Mouse (Mus musculus): Measurements from ENCODE around the gene Frrs1.

Gene Frrs1

DNA sequence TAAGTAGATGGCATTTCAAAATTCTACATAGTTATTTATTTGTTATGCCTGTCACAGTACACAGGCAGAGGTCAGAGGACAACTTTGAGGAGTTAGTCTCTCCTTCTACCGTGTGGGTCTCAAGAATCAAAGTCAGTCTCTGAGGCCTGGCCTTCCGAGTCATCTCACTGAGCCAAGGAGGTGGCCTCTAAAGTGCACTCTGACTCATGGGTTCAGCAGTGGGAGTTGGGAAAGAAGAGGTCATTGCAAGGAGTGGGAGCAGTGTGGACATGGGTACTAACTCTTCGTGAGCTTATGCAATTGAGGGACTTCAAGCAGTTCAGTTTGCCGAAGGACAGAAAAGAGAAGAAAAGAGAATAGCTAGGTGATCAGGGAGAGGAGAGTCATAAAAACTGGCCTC, 10.3 kb upstream of the Frrs1 start:
- no peak for DNase-seq

DNA sequence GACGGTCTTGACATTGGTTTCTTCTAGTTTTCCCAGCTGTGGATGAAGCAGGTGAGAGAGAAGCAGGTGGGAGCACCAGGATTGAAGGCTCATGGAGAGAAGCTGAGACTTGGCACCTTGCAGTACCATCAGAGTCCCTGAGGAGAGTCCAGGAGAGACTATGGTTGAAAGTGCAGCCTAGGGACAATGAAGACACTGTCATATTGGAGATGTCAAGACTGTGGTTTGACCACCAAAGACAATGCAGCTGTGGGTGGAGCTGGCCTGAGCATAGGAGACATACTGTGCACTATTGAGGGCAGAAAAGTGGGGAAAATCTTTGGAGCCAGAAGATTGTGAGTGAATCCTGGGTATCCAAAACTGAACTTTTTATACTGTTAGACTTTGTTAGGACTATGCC, 8.9 kb upstream of the Frrs1 start:
- no peak for DNase-seq

- DNase-seq, result no peak
Observed at GRCm38 (mm10) chr3:116852421-116852820, 6.8 kb upstream of the Frrs1 start.

DNA sequence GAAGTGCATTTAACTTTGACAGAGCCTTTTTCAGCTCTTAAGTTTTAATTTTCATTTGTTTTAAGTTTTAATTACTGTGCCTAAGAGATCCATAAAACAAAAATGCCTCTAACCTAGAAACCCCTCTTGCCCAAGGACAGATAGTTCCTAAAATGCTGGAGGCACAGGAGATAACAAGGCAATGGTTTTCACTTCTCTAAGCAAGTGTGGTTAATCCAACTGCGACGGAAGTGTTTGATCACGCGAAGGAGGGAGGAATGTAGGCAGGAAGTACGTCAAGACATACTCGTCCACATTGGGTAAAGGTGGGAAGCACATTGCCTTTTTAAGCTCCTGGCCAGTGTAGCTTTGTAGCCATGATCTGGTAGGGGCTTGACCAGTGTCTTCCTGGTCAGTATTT, 1.7 kb upstream of the Frrs1 start:
- no peak for DNase-seq

DNA sequence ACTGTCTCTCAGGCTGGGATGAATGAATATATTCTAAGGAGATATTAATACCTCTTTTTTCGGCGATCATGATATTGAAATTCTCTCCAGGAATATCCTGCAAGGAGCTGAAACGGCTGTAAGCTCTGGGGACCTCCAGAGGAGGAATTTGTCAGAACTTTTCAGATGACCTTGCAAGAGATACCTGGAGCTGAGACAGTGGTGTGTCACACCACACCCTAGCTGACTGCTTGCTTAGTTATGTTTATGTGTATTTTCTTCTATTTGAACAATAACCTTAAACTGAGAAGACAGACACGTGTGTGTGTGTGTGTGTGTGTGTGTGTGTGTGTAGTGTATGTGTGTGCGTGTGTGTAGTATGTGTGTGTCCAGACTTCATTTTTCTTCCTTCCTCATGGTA, 488 bp downstream of the Frrs1 start:
- no peak for DNase-seq

DNA sequence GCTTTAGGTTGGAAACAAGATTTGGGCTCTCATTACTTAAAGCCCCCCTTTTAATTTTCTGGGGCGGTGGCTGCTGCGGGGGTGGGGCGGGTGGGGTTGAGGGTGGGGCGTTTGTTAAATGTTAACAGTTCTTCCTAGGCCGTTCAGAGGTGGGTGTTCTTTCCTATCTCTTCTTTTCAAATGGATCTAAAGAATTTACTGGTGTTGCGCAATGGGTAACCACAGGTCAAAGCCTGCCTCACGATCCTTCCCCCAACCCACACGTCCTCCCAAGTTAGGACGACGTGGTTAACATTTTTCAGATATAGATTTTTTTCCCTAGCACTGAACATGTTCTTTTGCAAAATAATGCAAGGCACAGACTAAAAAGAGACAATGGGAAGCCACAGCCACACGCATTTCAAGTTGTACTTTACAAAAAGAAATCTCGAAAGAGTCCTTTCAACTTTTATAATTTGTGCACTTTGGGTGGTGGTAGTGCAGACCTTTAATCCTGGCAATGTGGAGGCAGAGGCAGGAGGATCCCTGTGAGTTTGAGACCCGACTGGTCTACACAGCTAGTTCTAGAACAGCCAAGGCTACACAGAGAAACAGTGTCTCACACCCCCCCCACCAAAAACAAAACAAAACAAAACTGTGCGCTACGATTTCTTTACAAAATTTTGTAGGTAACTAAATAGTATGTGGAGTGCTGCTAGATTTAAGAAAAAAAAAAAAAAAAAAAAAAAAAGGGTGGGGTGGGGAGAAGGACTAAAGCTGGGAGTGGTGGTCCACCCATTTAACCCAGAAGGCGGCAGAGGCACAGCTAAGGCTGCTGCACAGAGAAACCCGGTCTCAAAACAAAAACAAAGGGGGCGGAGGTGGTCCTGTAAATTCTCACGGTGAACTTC, 1.3 kb downstream of the Frrs1 start:
- DNase-seq, result no peak

- no peak for DNase-seq
Observed at GRCm38 (mm10) chr3:116861223-116861539, 1.9 kb downstream of the Frrs1 start.

- DNase-seq, result peak; percentile 8 to 24
Observed at GRCm38 (mm10) chr3:116861540-116862067, 2.3 kb downstream of the Frrs1 start.

GRCm38 (mm10) chr3:116862621-116863020, 3.4 kb downstream of the Frrs1 start:
- DNase-seq, result no peak

DNA sequence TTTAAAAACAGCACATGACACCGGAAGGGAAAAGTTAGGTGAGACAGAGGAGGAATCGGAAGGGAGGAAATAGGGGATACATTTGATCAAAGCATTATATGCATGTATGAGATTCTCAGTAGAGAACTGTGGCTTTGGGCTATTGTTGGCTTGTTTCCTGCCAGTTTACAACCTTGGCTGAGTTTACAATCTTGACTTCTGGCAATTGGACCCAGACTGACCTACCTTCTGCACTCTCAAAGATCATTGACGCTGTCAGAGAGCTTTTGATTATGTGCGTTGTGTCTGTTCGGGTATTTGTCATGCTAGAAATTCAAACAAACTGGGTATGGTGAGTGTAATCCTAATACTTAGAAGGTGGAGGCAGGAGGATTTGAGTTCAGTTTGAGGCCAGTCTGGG, 5.2 kb downstream of the Frrs1 start:
- no peak for DNase-seq

DNA sequence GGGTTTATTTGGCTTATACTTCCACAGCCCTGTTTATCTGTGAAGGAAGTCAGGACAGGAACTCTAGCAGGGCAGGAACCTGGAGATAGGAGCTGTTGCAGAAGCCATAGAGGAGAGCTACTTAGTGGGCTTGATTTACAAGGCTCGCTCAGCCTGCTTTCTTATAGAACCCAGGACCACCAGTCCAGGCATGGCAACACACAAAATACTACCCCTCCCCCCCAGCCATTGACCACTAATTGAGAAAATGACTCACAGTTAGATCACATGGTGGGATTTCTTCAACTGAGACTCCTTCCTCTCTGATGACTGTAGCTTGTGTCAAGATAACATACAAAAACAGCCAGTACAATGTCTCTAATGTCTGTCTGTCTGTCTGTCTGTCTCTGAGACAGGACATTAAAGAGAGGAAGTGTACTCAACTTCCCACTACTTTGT, 6.0 kb downstream of the Frrs1 start:
- DNase-seq, result no peak

GRCm38 (mm10) chr3:116870372-116870771, 11.1 kb downstream of the Frrs1 start:
- DNase-seq, result no peak

- no peak for DNase-seq
Observed at GRCm38 (mm10) chr3:116882221-116882960, 23.1 kb downstream of the Frrs1 start.

- DNase-seq, result no peak
Observed at GRCm38 (mm10) chr3:116884941-116885340, 25.7 kb downstream of the Frrs1 start.

- no peak for DNase-seq
Observed at GRCm38 (mm10) chr3:116889358-116889757, 30.1 kb downstream of the Frrs1 start.

DNA sequence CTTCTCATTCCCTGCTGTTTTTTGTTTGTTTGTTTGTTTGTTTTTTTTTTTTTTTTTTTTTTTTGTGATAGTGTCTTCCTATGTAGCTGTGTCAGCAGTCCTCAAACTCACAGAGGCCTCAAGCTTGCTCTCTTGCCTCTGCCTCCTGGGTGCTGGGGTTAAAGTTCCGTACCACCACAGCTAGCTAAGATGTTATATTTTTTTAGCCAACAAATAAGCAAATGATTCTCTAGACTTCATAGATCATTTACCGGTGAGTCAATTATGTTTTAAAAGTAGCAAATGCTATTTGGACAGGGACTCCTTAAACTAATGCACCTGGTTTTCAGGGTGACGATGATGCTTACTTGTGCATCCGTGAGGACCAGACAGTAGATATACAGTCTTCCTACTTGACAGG, 31.3 kb downstream of the Frrs1 start:
- DNase-seq, result no peak

DNA sequence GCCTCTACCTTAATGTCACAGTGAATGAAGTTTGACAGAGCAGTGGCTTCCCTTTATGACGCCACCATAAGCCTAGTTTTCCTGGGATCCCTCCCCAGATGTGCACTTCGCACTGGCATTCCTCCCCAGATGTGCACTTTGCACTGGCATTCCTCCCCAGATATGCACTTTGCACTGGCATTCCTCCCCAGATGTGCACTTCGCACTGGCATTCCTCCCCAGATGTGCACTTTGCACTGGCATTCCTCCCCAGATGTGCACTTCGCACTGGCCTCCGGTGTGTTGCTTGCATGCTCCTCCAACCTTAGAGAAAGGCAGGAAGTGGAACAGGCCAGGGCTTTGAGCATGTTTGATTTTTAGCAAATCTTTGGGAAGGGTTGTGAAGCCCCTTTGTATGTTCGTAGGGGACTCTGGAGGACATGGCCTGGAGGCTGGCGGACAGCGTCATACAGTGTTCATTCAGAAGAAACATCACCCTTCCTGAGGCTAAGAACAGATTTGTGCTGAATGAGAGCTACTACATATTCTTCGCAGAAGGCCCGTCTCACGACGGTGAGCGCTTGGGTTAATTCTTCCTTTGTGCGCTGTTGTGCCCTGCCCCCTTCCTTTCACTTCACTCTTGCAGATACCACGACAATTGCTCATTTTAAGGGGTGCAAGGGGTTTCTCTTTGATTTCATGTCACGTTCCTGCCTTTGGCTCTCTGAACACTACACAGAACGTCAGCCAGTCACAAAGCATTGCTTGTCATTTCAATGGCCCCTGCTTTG, 32.4 kb downstream of the Frrs1 start:
- DNase-seq, result no peak

DNA sequence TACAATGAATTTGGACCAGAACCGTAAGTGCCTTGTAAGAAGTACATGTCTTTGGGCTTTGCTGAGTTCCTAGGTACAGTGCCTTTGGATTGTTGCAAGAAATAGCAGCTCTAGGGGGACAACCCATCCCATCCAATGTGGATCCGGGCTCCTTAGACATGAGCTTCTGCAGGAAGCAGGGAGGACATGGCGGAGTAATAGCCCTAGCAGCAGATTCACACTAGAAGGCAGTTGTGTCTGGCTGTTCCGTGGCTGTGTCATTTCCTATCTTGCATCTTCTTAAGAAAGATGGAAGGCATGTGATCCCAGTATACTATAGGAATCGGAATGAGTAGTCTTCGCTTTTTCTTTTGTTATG, 32.9 kb downstream of the Frrs1 start:
- no peak for DNase-seq

GRCm38 (mm10) chr3:116892872-116893271, 33.6 kb downstream of the Frrs1 start:
- no peak for DNase-seq

DNA sequence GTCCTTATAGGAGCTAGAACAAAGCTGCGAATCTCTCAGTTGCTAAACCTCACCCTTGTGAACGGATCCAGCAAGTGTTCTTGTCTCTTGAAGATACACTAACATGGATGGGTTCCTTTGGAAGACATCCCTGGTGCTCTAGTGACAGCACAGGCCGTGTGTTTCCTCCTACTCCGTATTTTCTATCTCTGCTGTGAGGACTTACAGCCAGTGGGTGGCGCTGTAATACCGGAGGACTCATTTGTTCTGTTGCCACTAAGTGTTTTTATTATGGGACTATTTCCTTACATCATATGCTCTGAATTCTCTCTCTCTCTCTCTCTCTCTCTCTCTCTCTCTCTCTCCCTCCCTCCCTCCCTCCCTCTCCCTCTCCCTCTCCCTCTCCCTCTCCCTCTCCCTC, 44.9 kb downstream of the Frrs1 start:
- peak; percentile 23 to 37 for DNase-seq

DNA sequence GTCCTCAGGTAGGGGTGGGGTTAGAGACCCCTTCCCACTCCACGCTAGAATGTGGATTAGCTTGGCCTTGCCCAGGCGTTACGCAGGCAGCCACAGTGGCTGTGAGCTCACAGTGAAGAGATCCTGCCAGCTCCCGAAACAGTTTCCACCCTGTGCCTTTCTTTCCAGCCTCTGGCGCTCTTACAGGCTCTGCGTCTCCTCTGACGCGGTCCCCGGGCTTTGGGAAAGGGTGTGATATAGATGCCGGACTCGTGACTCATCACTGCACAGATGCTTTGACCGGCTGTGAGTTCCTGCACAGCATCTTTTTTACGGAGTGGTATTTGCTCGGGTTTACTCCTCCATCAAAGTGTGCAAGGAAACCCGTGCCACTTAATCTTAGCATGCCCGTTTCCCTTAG, 46.6 kb downstream of the Frrs1 start:
- DNase-seq, result no peak

- no peak for DNase-seq
Observed at GRCm38 (mm10) chr3:116906596-116906995, 47.3 kb downstream of the Frrs1 start.

GRCm38 (mm10) chr3:116914374-116914773, 55.1 kb downstream of the Frrs1 start:
- DNase-seq, result no peak
